Mouse (Mus musculus) cortical plate, adult 2 months (tissue): ENCODE results near the gene Sox6.

ENCODE experiments used
- CTCF ChIP-seq: fragments of 200-500 bp; IDR thresholded peaks from 2 replicates; pipeline ENCODE4 v1.5.1; 2011; ENCODE audit warnings: mild to moderate bottlenecking, control low read depth, low read length; ENCODE audit not compliant: insufficient read depth; ENCODE audit errors: extremely low read depth
- POLR2A ChIP-seq: fragments of 200-500 bp; IDR thresholded peaks from 2 replicates; pipeline ENCODE4 v1.6.1; 2011; ENCODE audit warnings: mild to moderate bottlenecking, low read length, control low read depth; ENCODE audit not compliant: insufficient read depth; ENCODE audit errors: extremely low read depth

- TF ChIP-seq CTCF (no peak), POLR2A (no peak)
Observed at GRCm38 (mm10) chr7:115545585-115546374, 492.8 kb downstream of the Sox6 start.
